Mouse (Mus musculus) forebrain, embryonic 11.5 days (tissue): ENCODE measurements around the gene Clcnka. TPM values are rescaled to one million over a fixed set of nuclear protein-coding genes. Genes with fewer than 3 reads are reported as not detected.

Experiments used
- ATAC-seq: fragments of 200-750 bp; cut with Nextera tagmentation; replicated peaks from 2 replicates; pipeline ENCODE4 v1.8.0; 2017; ENCODE audit warnings: moderate TSS enrichment; ENCODE audit not compliant: low FRiP score
- DNase-seq: peaks from one replicate; pipeline ENCODE4 v3.0.0-alpha.2; 2017; ENCODE audit warnings: low spot score
- H3K27ac ChIP-seq: fragments of 300-500 bp; sonication (generic); 2 replicates; pipeline ENCODE4 v1.5.1; 2014; ENCODE audit warnings: low read depth, low read length
- H3K27me3 ChIP-seq: fragments of 300-500 bp; sonication (generic); 2 replicates; pipeline ENCODE4 v1.6.1; 2014; ENCODE audit warnings: mild to moderate bottlenecking, low read length, mixed read lengths; ENCODE audit not compliant: control insufficient read depth, insufficient read depth
- H3K36me3 ChIP-seq: fragments of 300-500 bp; sonication (generic); 2 replicates; pipeline ENCODE4 v1.6.1; 2014; ENCODE audit warnings: mild to moderate bottlenecking, low read length, moderate library complexity, mixed read lengths; ENCODE audit not compliant: control insufficient read depth, insufficient read depth
- H3K4me1 ChIP-seq: fragments of 300-500 bp; sonication (generic); replicated peaks from 2 replicates; pipeline ENCODE4 v1.6.1; 2014; ENCODE audit warnings: low read length, mixed read lengths; ENCODE audit not compliant: control insufficient read depth, insufficient read depth
- H3K4me2 ChIP-seq: fragments of 300-500 bp; sonication (generic); 2 replicates; pipeline ENCODE4 v1.6.1; 2014; ENCODE audit warnings: low read depth, mild to moderate bottlenecking, low read length, moderate library complexity, mixed read lengths; ENCODE audit not compliant: severe bottlenecking
- H3K4me3 ChIP-seq: fragments of 300-500 bp; sonication (generic); 2 replicates; pipeline ENCODE4 v1.5.1; 2014; ENCODE audit warnings: low read depth, low read length
- H3K9ac ChIP-seq: fragments of 300-500 bp; sonication (generic); 2 replicates; pipeline ENCODE4 v1.6.1; 2014; ENCODE audit warnings: low read length
- H3K9me3 ChIP-seq: fragments of 300-500 bp; sonication (generic); 2 replicates; pipeline ENCODE4 v1.6.1; 2016; ENCODE audit warnings: low read length, mixed read lengths; ENCODE audit not compliant: control insufficient read depth
- WGBS: fragments of 180-500 bp; shearing (Covaris S2); extraction: QIAGEN DNeasy Blood & Tissue Kit; methylation state at CpG from one replicate; pipeline ENCODE4 v1.1.7; 2014; 5-methylcytosine and 5-hydroxymethylcytosine counted together
- polyA plus RNA-seq: library from polyadenylated mRNA; unstranded; fragments of >200 nt; fragmentation: Nextera tagmentation; extraction: Ambion mirVana; gene quantifications from 2 replicates; pipeline ENCODE4 v1.2.1, GENCODE M21; 2014

The Clcnka gene
- polyA plus RNA-seq, 1 experiment from 2014 or later, result 0.17 TPM

DNA sequence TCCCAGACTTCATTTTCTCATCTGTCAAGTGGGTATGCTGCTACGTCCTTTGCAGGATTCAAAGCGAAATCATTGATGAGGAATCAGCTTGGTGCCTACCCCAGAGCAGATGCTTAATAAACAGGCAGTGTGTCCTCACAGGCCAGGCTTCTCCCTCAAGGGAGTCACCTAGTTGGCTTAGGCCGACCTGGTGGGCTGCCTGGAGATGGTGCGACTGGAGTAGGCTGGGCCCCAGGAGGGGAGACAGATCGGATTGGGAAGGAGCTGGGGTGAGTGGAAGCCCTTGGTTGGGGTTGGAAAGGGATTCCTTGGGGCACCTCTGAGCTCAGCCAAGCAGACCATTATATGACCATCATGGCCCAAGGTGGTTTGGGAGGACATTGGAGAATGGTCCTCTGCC, 26.1 kb downstream of the Clcnka start:
- Histone ChIP-seq H3K9me3 (no peaks in the 10 kb centered on the region), H3K4me2 (no peak overlapping the region), H3K4me1 (0 out of 2 replicates have a peak, but pooled peaks cover 5% of the 10 kb centered on the region), H3K36me3 (no peaks in the 10 kb centered on the region), H3K9ac (no peak overlapping the region), H3K4me3 (no peak overlapping the region), H3K27ac (no peak overlapping the region), H3K27me3 (peaks cover 10% of the 10 kb centered on the region)
- DNase-seq (no peak), ATAC-seq (no peak)
- WGBS, result 92% methylated on average over 5 of the region's 5 CpGs

DNA sequence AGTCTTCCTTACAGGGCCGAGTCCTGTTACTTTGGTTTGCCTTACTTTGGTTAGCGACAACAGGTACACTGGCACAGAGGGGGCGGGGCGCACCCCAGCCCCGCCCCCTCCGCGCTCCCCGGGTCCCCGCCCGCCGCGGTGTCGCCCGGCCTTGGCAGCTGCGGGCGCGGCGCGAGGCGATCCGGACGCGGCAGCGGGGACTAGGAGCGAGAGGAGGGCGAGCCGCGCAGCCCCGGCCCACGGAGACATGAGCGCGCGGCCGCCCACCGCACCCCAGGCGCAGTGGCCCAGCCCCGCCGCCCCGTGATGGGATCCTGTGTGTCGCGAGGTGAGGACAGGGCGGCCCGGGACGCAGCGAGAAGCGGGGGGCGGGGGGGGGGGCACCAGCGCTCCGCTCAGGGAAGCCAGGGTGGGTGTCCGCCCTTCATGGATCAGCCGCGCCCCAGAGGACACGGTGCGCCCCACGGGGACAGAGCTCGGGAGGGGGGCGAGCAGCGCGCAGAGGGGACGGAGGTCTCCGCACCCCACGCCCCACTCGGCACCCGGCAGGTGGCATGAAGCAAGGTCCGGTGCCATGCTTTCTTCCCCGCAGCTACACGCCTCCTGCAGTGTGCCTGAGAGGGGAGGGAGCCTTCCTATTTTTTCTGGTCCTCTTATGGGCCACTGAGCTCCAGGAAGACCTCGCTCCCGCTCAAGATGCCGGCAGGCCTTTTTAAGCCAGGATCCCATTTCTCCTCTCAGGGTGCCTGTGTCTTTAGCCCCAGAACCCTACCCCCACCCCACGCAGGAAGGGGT, 30.3 kb downstream of the Clcnka start, which contains the start of gene Fam131c:
Gene Fam131c, plus strand, starts transcription at position 224 of the 795 bp plus-strand sequence.
- Histone ChIP-seq H3K4me1 (0 out of 2 replicates have a peak, but pooled peaks cover 5% of the 10 kb centered on the region), H3K9me3 (no peaks in the 10 kb centered on the region), H3K27ac (no peak within 1 kb of the TSS), H3K4me3 (peak within 1 kb of the TSS; percentile 55), H3K27me3 (peaks cover 22% of the 10 kb centered on the region), H3K4me2 (peak within 1 kb of the TSS; percentile 99), H3K36me3 (no peaks in the 10 kb centered on the region), H3K9ac (peak within 1 kb of the TSS; percentile 49)
- ATAC-seq (peak; percentile 62), DNase-seq (peak; percentile 69)
- WGBS, result under 1% methylated on average over 64 of the region's 71 CpGs

DNA sequence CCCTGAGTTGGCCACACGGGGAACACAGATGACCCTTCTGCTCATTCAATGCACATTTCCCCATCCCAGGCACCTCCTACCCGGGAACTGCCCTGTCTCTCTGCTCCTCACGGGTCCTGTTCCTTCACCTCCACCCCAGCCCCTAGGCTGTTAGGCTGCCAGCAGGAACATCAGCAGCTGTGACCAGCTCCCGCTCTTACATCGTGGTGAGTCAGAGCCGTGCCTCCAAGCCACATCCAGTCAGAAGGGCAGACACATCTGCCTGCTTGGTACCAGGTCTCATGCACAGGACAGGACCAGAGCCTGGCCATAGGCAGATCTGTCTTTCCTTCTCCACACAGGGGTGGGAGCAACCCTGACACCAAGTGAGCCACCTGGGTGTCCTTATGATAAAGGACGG, 32.6 kb downstream of the Clcnka start:
- ATAC-seq (no peak), DNase-seq (no peak)
- H3K4me1 ChIP-seq, result 0 out of 2 replicates have a peak, but pooled peaks cover 5% of the 10 kb centered on the region
- no peak overlapping the region for H3K9ac ChIP-seq
- H3K27me3 ChIP-seq, result peaks cover 22% of the 10 kb centered on the region
- no peak overlapping the region for H3K4me2 ChIP-seq
- 68% methylated on average over 7 of the region's 7 CpGs for whole genome bisulfite sequencing
- no peak overlapping the region for H3K27ac ChIP-seq
- no peaks in the 10 kb centered on the region for H3K9me3 ChIP-seq
- no peak overlapping the region for H3K4me3 ChIP-seq
- H3K36me3 ChIP-seq, result no peaks in the 10 kb centered on the region

DNA sequence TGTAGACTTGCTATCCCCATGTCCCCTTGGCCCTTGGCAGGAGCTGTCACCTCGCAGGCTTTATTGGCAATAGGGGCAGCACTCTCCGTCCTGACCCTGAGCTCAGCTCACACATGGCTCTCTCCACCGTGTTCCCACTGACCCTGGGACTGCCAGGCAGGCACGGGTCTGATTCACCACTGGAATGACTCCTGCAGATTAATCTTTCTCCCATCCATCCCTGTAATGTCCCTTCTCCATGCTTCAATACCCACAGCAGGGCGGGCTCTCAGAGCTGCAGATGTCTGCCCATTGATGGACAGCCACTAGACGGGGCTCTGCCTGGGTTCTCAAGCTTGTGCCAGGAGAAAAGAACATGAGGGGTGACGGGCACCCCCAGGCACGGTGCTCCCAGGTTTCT, 33.4 kb downstream of the Clcnka start:
- Histone ChIP-seq H3K9me3 (no peaks in the 10 kb centered on the region), H3K36me3 (no peaks in the 10 kb centered on the region), H3K27ac (no peak overlapping the region), H3K9ac (no peak overlapping the region), H3K4me3 (no peak overlapping the region), H3K4me2 (no peak overlapping the region), H3K27me3 (peaks cover 22% of the 10 kb centered on the region), H3K4me1 (0 out of 2 replicates have a peak, but pooled peaks cover 5% of the 10 kb centered on the region)
- DNase-seq (no peak), ATAC-seq (no peak)
- WGBS, result 63% methylated on average over 8 of the region's 8 CpGs

DNA sequence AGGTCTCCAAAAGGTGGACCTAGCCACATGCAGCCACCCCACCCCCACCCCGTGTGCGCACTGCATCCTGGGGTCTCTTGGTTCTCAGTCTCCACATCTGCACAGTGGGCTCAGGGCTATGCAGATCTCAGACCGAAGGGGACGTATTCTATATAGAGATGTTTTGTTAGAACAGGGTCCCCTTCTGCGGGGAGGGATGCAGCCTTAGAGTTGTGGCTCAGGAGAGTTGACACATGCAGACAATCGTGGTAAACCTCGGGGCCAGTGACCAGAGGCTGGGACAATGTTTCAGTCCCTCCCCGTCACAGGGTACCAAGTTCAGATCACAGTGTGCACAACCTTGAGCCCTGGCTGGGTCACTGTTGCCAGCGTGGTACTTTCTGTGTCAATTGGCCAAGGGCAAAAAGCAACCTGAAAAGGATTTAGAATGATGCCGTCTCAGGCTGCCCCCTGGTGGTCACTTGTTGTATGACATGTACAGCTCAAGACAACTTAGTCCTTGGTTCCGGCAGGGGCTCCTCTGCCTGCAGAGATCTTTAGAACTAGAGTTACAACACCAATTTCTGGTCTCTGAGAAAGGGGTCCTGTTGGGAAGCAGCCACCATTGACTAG, 35.5 kb downstream of the Clcnka start:
- Histone ChIP-seq H3K36me3 (no peaks in the 10 kb centered on the region), H3K9me3 (no peaks in the 10 kb centered on the region), H3K4me2 (no peak overlapping the region), H3K4me1 (peaks cover under 1% of the 10 kb centered on the region; the same call in 1 of the 2 replicates), H3K27ac (no peak overlapping the region), H3K27me3 (peaks cover 16% of the 10 kb centered on the region), H3K9ac (no peak overlapping the region), H3K4me3 (no peak overlapping the region)
- peak; percentile 54 for ATAC-seq
- 28% methylated on average over 11 of the region's 11 CpGs for WGBS
- peak; percentile 93 for DNase-seq

DNA sequence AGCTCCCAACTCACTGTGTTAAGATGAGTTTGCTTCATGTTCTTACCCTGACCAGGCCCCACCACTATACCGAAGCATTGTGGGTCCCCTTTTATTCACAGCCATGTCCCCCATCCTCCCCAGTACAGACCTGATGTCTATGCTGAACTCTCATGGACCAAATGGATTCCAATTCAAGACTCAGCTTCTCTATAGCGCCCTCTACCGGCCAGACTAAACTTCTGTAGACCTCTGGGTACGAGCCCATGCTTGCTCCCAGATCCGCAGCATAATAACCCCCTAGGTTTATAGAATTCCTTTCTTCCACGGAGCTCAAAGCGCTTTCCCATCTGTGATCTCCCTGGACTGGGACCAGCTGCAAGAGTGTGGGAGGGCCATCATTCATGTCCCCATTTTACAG, 37.7 kb downstream of the Clcnka start:
- H3K9me3 ChIP-seq, result no peaks in the 10 kb centered on the region
- H3K36me3 ChIP-seq, result no peaks in the 10 kb centered on the region
- H3K4me3 ChIP-seq, result no peak overlapping the region
- 30% methylated on average over 7 of the region's 7 CpGs for whole genome bisulfite sequencing
- H3K4me1 ChIP-seq, result no peaks in the 10 kb centered on the region; the same call in 1 of the 2 replicates
- no peak overlapping the region for H3K9ac ChIP-seq
- H3K27ac ChIP-seq, result no peak overlapping the region
- H3K27me3 ChIP-seq, result peaks cover 3% of the 10 kb centered on the region; the same call in 1 of the 2 replicates
- H3K4me2 ChIP-seq, result no peak overlapping the region
- peak; percentile 72 for DNase-seq
- no peak for ATAC-seq

DNA sequence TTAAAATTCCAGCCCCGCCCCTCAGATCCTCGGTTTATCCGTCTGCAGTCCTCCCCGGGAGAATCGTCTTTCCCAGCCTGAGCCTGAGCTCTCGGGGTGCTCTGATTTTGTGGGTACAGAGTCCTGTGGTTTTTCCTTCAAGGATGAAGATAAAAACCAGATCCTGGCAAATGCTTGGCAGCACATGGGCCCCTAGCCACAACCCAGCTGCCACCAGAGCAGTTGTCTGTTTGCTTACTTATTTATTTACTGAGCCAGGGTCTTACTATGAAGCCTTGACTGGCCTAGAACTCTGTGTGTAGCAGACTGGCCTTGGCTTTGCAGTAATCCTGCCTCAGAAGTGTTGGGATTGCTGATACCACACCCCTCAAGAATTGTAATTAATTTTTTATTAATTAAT, 39.3 kb downstream of the Clcnka start:
- Histone ChIP-seq H3K4me3 (no peak overlapping the region), H3K36me3 (no peaks in the 10 kb centered on the region), H3K9me3 (no peaks in the 10 kb centered on the region), H3K4me2 (no peak overlapping the region), H3K27ac (no peak overlapping the region), H3K4me1 (no peaks in the 10 kb centered on the region; the same call in 1 of the 2 replicates), H3K9ac (no peak overlapping the region), H3K27me3 (peaks cover 2% of the 10 kb centered on the region; the same call in 1 of the 2 replicates)
- WGBS, result 94% methylated on average over 6 of the region's 6 CpGs
- DNase-seq (no peak), ATAC-seq (no peak)

DNA sequence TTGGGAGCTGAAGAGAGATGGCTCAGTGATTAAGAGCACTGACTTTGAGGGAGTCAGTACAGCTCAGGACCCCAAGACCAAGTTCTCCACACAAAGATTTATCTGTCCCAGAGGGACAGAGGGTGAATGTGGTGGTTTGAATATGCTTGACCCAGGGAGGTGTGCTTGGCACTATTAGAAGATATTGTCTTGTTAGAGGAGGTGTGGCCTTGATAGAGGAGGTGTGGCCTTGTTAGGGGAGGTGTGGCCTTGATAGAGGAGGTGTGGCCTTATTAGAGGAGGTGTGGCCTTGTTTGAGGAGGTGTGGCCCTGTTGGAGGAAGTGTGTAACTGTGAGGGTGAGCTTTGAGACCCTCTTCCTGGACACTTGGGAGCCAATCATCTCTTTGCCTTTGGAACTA, 40.7 kb downstream of the Clcnka start:
- Histone ChIP-seq H3K4me1 (no peaks in the 10 kb centered on the region; the same call in 1 of the 2 replicates), H3K9me3 (no peaks in the 10 kb centered on the region), H3K27me3 (no peaks in the 10 kb centered on the region; the same call in 1 of the 2 replicates), H3K4me2 (no peak overlapping the region), H3K4me3 (no peak overlapping the region), H3K27ac (no peak overlapping the region), H3K9ac (no peak overlapping the region), H3K36me3 (no peaks in the 10 kb centered on the region)
- ATAC-seq, result no peak
- no peak for DNase-seq
